Comparison of ENCODE assay signal across 16 mouse cellular contexts in the genomic region with DNA sequence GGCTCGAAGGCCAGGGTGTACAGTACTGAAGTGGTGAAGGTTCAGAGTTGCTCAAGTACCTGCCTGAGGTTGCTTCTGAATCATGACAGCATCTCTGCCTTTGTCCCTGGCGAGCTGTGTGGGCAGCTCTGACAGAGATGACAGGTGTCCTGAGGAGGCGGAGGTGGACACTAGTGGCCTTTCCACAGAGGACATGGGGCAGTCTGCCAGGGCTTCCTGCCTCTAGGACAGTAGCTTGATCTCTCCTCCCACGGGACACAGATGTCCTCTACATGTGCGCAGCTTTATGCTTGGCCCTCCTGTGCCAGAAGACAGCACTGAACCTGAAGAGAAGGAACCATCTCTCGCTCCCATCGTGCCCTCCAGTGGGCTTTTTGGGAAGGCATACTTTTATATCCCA. TPM values are rescaled to one million over a fixed set of nuclear protein-coding genes. Genes with fewer than 3 reads are reported as not detected.
DNase-seq lines count a peak whose midpoint lies in the region; ATAC-seq and TF ChIP-seq lines count a peak whose summit lies in the region.
"Had no signal": no experiment of that assay in that cellular context is flagged by ENCODE, and none has a peak within 500 bp of the region (broad histone marks: within the 10 kb centered on the region; RNA-seq: fewer than 3 reads in every experiment).

No protein-coding gene starts in this region.

- intact Hi-C loops in left cerebral cortex, adult 2 months (cut with DNase I): no loop called here

- WGBS in kidney, embryonic 15.5 days: 74% methylated on average over 7 of the region's 7 CpGs
- 12% methylated on average over 7 of the region's 7 CpGs for WGBS in cerebellum, adult 2 months
- WGBS in hindbrain, embryonic 11.5 days: 89% methylated on average over 7 of the region's 7 CpGs

- H3K36me3 ChIP-seq in kidney, embryonic 15.5 days: no peaks in the 10 kb centered on the region
- H3K36me3 ChIP-seq in hindbrain, embryonic 11.5 days (ENCODE audit: control insufficient read depth, insufficient read depth, low read length): no peaks in the 10 kb centered on the region
- H3K36me3 ChIP-seq: embryonic facial prominence, embryonic 10.5 days; heart, embryonic 15.5 days; limb, embryonic 15.5 days; lung, embryonic 15.5 days had no signal

- H3K9ac ChIP-seq in kidney, embryonic 15.5 days: no peak overlapping the region
- H3K9ac ChIP-seq in hindbrain, embryonic 11.5 days (ENCODE audit: low read depth, low read length): no peak overlapping the region
- H3K9ac ChIP-seq: heart, embryonic 15.5 days; hindbrain, embryonic 14.5 days; limb, embryonic 15.5 days; lung, embryonic 15.5 days had no signal

- TF ChIP-seq CTCF in cerebellum, adult 2 months (IDR thresholded peaks at IDR 0.05; ENCODE audit: borderline replicate concordance, insufficient read depth, low read depth, low read length): peak; percentile 62; the same call in 1 of the 2 replicates
- TF ChIP-seq CTCF in left cerebral cortex, adult 2 months (IDR thresholded peaks at IDR 0.05): no peak; the same call in 1 of the 2 replicates

- peak; percentile 59 for DNase-seq in kidney, adult 11 months
- DNase-seq in cerebellum, adult 2 months: peak; percentile 91 to 97
- DNase-seq in cerebellum, postnatal 36 days: peak; percentile 93 to 95
- peak; percentile 48 to 52 for DNase-seq in kidney, postnatal 4 days
- no peak for DNase-seq in hindbrain, embryonic 11.5 days (ENCODE audit: low spot score)
- no peak for DNase-seq in left cerebral cortex, adult 2 months (ENCODE audit: extremely low spot score in 1 of 2, low spot score in 2 of 2)
- DNase-seq: gastrocnemius, postnatal 36 days had no signal

- H3K9me3 ChIP-seq in kidney, embryonic 15.5 days (replicated peaks): no peaks in the 10 kb centered on the region
- H3K9me3 ChIP-seq in hindbrain, embryonic 11.5 days (ENCODE audit: control insufficient read depth, low read length): no peaks in the 10 kb centered on the region
- H3K9me3 ChIP-seq: embryonic facial prominence, embryonic 10.5 days; heart, embryonic 15.5 days; limb, embryonic 15.5 days; lung, embryonic 15.5 days had no signal

- no peak for ATAC-seq in kidney, embryonic 15.5 days (replicated peaks; ENCODE audit: low FRiP score)
- no peak for ATAC-seq in hindbrain, embryonic 11.5 days (ENCODE audit: low FRiP score)
- ATAC-seq: CD4-positive, CD25-positive, alpha-beta regulatory T cell, adult 4 months had no signal

- H3K27me3 ChIP-seq in kidney, embryonic 15.5 days: no peaks in the 10 kb centered on the region
- H3K27me3 ChIP-seq in cerebellum, adult 2 months (ENCODE audit: control insufficient read depth, insufficient read depth, low read length): no peaks in the 10 kb centered on the region
- H3K27me3 ChIP-seq in hindbrain, embryonic 11.5 days (ENCODE audit: control insufficient read depth, insufficient read depth, low read length): no peaks in the 10 kb centered on the region
- H3K27me3 ChIP-seq: heart, embryonic 15.5 days had no signal

- H3K4me1 ChIP-seq in kidney, embryonic 15.5 days: peaks cover 8% of the 10 kb centered on the region; the same call in 1 of the 2 replicates
- H3K4me1 ChIP-seq in cerebellum, adult 2 months (ENCODE audit: control insufficient read depth, insufficient read depth, low read length): peaks cover 79% of the 10 kb centered on the region
- no peaks in the 10 kb centered on the region for H3K4me1 ChIP-seq in hindbrain, embryonic 11.5 days (replicated peaks; ENCODE audit: control insufficient read depth, insufficient read depth, low read length)

- TF ChIP-seq POLR2A in cerebellum, adult 2 months (IDR thresholded peaks at IDR 0.05; ENCODE audit: borderline replicate concordance, insufficient read depth, low read length): peak; percentile 46; the same call in 1 of the 2 replicates

- H3K4me2 ChIP-seq in kidney, embryonic 15.5 days: no peak overlapping the region
- H3K4me2 ChIP-seq in hindbrain, embryonic 11.5 days (replicated peaks; ENCODE audit: low read depth, low read length): no peak overlapping the region
- H3K4me2 ChIP-seq: heart, embryonic 15.5 days; hindbrain, embryonic 14.5 days; limb, embryonic 15.5 days; lung, embryonic 15.5 days had no signal

- no peak overlapping the region for H3K27ac ChIP-seq in kidney, embryonic 15.5 days
- peak overlapping the region; percentile 85 for H3K27ac ChIP-seq in cerebellum, adult 2 months (ENCODE audit: insufficient read depth, low read length)
- H3K27ac ChIP-seq in hindbrain, embryonic 11.5 days (ENCODE audit: low read depth, low read length): no peak overlapping the region
- H3K27ac ChIP-seq in left cerebral cortex, adult 2 months: no peak overlapping the region
- H3K27ac ChIP-seq: embryonic facial prominence, embryonic 10.5 days; heart, embryonic 15.5 days; hindbrain, embryonic 14.5 days; layer of hippocampus, adult 2 months; limb, embryonic 15.5 days; lung, embryonic 15.5 days had no signal

- no peak overlapping the region for H3K4me3 ChIP-seq in kidney, embryonic 15.5 days (replicated peaks)
- no peak overlapping the region for H3K4me3 ChIP-seq in cerebellum, adult 2 months (replicated peaks; ENCODE audit: insufficient read depth, low read depth, low read length)
- H3K4me3 ChIP-seq in hindbrain, embryonic 11.5 days (ENCODE audit: low read depth, low read length): no peak overlapping the region
- no peak overlapping the region for H3K4me3 ChIP-seq in left cerebral cortex, adult 2 months
- H3K4me3 ChIP-seq: embryonic facial prominence, embryonic 10.5 days; heart, embryonic 15.5 days; layer of hippocampus, adult 2 months; limb, embryonic 15.5 days; lung, embryonic 15.5 days had no signal

RNA-seq across cellular contexts. Expression of a gene that starts 19.2 kb away (rescaled TPM):
- 5.8 and 6.1 TPM in 2 replicates for polyA plus RNA-seq in kidney, embryonic 15.5 days (2015; fragmentation: Nextera tagmentation; extraction: Ambion mirVana)
- polyA plus RNA-seq in cerebellum, adult 2 months (2012; rRNA removed): 175 and 188 TPM in 2 replicates
- polyA plus RNA-seq in hindbrain, embryonic 11.5 days (2014; fragmentation: Nextera tagmentation; extraction: Ambion mirVana): 9.8 and 11.2 TPM in 2 replicates
- 100 to 1,000 TPM; 234 to 249 TPM for total RNA-seq in left cerebral cortex, adult 2 months (2021)

RNA-seq across cellular contexts. Expression of a gene that starts 31.9 kb away (rescaled TPM):
- 31.9 and 34.3 TPM in 2 replicates for polyA plus RNA-seq in kidney, embryonic 15.5 days (2015; fragmentation: Nextera tagmentation; extraction: Ambion mirVana)
- 34.7 and 39.3 TPM in 2 replicates for polyA plus RNA-seq in cerebellum, adult 2 months (2012; rRNA removed)
- 24.6 and 25.2 TPM in 2 replicates for polyA plus RNA-seq in hindbrain, embryonic 11.5 days (2014; fragmentation: Nextera tagmentation; extraction: Ambion mirVana)
- 10 to 100 TPM; 33.5 to 38.5 TPM for total RNA-seq in left cerebral cortex, adult 2 months (2021)

RNA-seq across cellular contexts. Expression of a gene that starts 44.1 kb away (rescaled TPM):
- 0.13 TPM in 1 of 2 replicates, not detected in the other for polyA plus RNA-seq in kidney, embryonic 15.5 days (2015; fragmentation: Nextera tagmentation; extraction: Ambion mirVana)
- polyA plus RNA-seq in cerebellum, adult 2 months (2012; rRNA removed): 1.8 and 3.3 TPM in 2 replicates
- 2.1 and 2.7 TPM in 2 replicates for polyA plus RNA-seq in hindbrain, embryonic 11.5 days (2014; fragmentation: Nextera tagmentation; extraction: Ambion mirVana)
- total RNA-seq in left cerebral cortex, adult 2 months (2021): 1 to 10 TPM in 1 of 2 experiments, under 1 TPM in 1; 0.68 to 1.0 TPM
- total RNA-seq: gastrocnemius, postnatal 36 days; neutrophil, adult 5-6 weeks had no signal
- polyA plus RNA-seq: CD4-positive, CD25-positive, alpha-beta regulatory T cell, adult 4 months; limb, embryonic 15.5 days had no signal

Comparison
In these comparisons a context has a peak if more than half of its experiments do, and no peak if none do; other contexts are left out.
1. DNase-seq: peak in kidney, adult 11 months (single experiment), cerebellum, adult 2 months (2 of 2), cerebellum, postnatal 36 days (2 of 2) and kidney, postnatal 4 days (2 of 2); none in hindbrain, embryonic 11.5 days (single experiment) and left cerebral cortex, adult 2 months (0 of 2).
2. RNA of a gene that starts 19.2 kb away (polyA plus RNA-seq): 175 to 188 TPM in cerebellum, adult 2 months; 9.8 to 11.2 TPM in hindbrain, embryonic 11.5 days and 5.8 to 6.1 TPM in kidney, embryonic 15.5 days; every median in the first group is over 10 times any median in the second.